Mouse (Mus musculus): ENCODE measurements at regions not wholly inside any gene's neighbourhood (a gene's known extent, or its start where the extent isn't known, plus 50 kb on each side); places are given as distances from the start of the nearest gene placed in this dataset.

DNA sequence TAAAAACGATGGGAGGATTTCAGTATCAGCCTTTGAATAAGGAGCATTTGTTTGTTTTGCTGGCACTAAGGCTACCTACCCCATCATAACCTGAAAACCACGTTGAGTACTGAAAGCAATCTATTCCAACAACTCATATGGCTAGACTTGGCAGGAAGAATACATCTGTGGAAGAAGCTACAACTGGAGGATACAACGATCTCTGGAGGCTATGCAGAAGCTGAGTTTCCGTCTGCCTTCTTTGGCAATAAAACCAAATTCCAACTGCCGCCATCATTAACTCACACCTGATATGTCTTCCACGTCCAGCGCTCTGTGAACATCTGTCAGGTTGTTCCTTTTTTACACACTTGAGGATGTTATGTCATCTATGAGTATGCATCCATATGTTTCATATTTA lies 206.7 kb upstream of the Prkcq start:
- no peak overlapping the region for H3K27ac ChIP-seq (ENCODE audit: insufficient read depth, low read depth, low read length)
- 86% methylated on average over 7 of the region's 7 CpGs for WGBS
- H3K4me3 ChIP-seq (ENCODE audit: insufficient read depth, low read depth, low read length): no peak overlapping the region
- TF ChIP-seq POLR2A (IDR thresholded peaks at IDR 0.05; ENCODE audit: insufficient read depth, low read depth, low read length) (no peak), CTCF (IDR thresholded peaks at IDR 0.05; ENCODE audit: insufficient read depth, low read depth, low read length) (no peak)
- no peaks in the 10 kb centered on the region for H3K4me1 ChIP-seq (ENCODE audit: control insufficient read depth, insufficient read depth, low read length)

DNA sequence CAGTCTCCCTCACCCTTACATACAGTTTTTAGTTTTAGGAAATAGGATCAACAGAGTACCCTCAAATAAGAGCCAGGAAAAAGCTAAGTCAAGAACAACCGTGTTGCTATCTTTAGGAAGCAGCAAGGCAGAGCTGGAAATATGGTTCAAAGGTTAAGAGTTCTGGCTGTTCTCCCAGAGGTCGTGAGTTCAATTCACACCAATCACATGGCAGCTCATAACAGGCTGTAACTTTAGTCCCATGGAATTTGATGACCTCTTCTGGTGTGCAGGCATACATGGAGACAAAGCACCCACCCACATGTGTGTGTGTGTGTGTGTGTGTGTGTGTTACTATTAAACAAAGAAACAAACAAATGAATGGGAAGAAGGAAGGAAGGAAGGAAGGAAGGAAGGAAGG lies 205.0 kb upstream of the Prkcq start:
- no peak overlapping the region for H3K27ac ChIP-seq (ENCODE audit: insufficient read depth, low read depth, low read length)
- TF ChIP-seq POLR2A (IDR thresholded peaks at IDR 0.05; ENCODE audit: insufficient read depth, low read depth, low read length): no peak
- TF ChIP-seq CTCF (IDR thresholded peaks at IDR 0.05; ENCODE audit: insufficient read depth, low read depth, low read length): no peak
- WGBS: 82% methylated on average over 2 of the region's 2 CpGs
- no peaks in the 10 kb centered on the region for H3K4me1 ChIP-seq (ENCODE audit: control insufficient read depth, insufficient read depth, low read length)
- H3K4me3 ChIP-seq (ENCODE audit: insufficient read depth, low read depth, low read length): no peak overlapping the region

- H3K4me3 ChIP-seq (ENCODE audit: insufficient read depth, low read depth, low read length): no peak overlapping the region
- no peak overlapping the region for H3K27ac ChIP-seq (ENCODE audit: insufficient read depth, low read depth, low read length)
- no peak for TF ChIP-seq CTCF (IDR thresholded peaks at IDR 0.05; ENCODE audit: insufficient read depth, low read depth, low read length)
- no peak for TF ChIP-seq POLR2A (IDR thresholded peaks at IDR 0.05; ENCODE audit: insufficient read depth, low read depth, low read length)
- no peaks in the 10 kb centered on the region for H3K4me1 ChIP-seq (ENCODE audit: control insufficient read depth, insufficient read depth, low read length)
- 26% methylated on average over 10 of the region's 10 CpGs for WGBS
These were observed 202.7 kb upstream of the Prkcq start for GRCm38 (mm10) chr2:10969111-10969689.

- no peak overlapping the region for H3K4me3 ChIP-seq (ENCODE audit: insufficient read depth, low read depth, low read length)
- TF ChIP-seq POLR2A (IDR thresholded peaks at IDR 0.05; ENCODE audit: insufficient read depth, low read depth, low read length) (no peak), CTCF (IDR thresholded peaks at IDR 0.05; ENCODE audit: insufficient read depth, low read depth, low read length) (no peak)
- no peak overlapping the region for H3K27ac ChIP-seq (ENCODE audit: insufficient read depth, low read depth, low read length)
- 68% methylated on average over 3 of the region's 3 CpGs for WGBS
- no peaks in the 10 kb centered on the region for H3K4me1 ChIP-seq (ENCODE audit: control insufficient read depth, insufficient read depth, low read length)
These were observed 199.9 kb upstream of the Prkcq start for GRCm38 (mm10) chr2:10972051-10972450.

GRCm38 (mm10) chr2:10978772-10979171 lies 193.1 kb upstream of the Prkcq start:
- 49% methylated on average over 5 of the region's 5 CpGs for WGBS
- TF ChIP-seq CTCF (IDR thresholded peaks at IDR 0.05; ENCODE audit: insufficient read depth, low read depth, low read length): no peak
- no peak for TF ChIP-seq POLR2A (IDR thresholded peaks at IDR 0.05; ENCODE audit: insufficient read depth, low read depth, low read length)

GRCm38 (mm10) chr2:10986101-10986500 lies 185.8 kb upstream of the Prkcq start:
- Histone ChIP-seq H3K27ac (ENCODE audit: insufficient read depth, low read depth, low read length) (no peak overlapping the region), H3K4me3 (ENCODE audit: insufficient read depth, low read depth, low read length) (no peak overlapping the region), H3K4me1 (ENCODE audit: control insufficient read depth, insufficient read depth, low read length) (no peaks in the 10 kb centered on the region)
- TF ChIP-seq POLR2A (IDR thresholded peaks at IDR 0.05; ENCODE audit: insufficient read depth, low read depth, low read length) (no peak), CTCF (IDR thresholded peaks at IDR 0.05; ENCODE audit: insufficient read depth, low read depth, low read length) (no peak)
- WGBS: 52% methylated on average over 7 of the region's 7 CpGs

More at GRCm38 (mm10) chr2:10978772-10979171, 193.1 kb upstream of the Prkcq start:
- no peak overlapping the region for H3K27ac ChIP-seq (ENCODE audit: insufficient read depth, low read depth, low read length)
- H3K4me3 ChIP-seq (ENCODE audit: insufficient read depth, low read depth, low read length): no peak overlapping the region
- H3K4me1 ChIP-seq (ENCODE audit: control insufficient read depth, insufficient read depth, low read length): no peaks in the 10 kb centered on the region

GRCm38 (mm10) chr2:10990043-10990728 lies 181.7 kb upstream of the Prkcq start:
- Histone ChIP-seq H3K4me1 (ENCODE audit: control insufficient read depth, insufficient read depth, low read length) (no peaks in the 10 kb centered on the region), H3K4me3 (ENCODE audit: insufficient read depth, low read depth, low read length) (no peak overlapping the region), H3K27ac (ENCODE audit: insufficient read depth, low read depth, low read length) (no peak overlapping the region)
- TF ChIP-seq POLR2A (IDR thresholded peaks at IDR 0.05; ENCODE audit: insufficient read depth, low read depth, low read length) (no peak), CTCF (IDR thresholded peaks at IDR 0.05; ENCODE audit: insufficient read depth, low read depth, low read length) (no peak)
- 90% methylated on average over 7 of the region's 7 CpGs for WGBS

DNA sequence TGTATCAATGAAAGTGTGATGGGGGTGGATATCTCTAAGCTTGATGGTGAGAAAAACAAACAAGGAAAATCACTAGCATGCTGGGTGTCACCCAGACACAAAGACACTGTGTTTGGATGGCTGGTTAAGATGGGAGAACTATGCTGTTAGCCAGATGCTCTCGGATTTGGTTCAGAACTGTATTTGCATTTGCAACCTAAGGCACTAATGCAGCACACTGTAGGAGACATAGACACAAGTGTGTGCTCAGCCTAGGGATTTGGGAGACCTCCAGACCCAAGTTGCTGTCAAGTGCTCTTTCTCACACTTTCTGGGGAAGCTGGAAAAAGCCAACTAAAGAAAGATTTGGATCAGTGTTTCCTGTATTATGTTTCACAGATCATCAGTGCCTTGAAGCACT lies 173.1 kb upstream of the Prkcq start:
- Histone ChIP-seq H3K4me3 (ENCODE audit: insufficient read depth, low read depth, low read length) (no peak overlapping the region), H3K4me1 (ENCODE audit: control insufficient read depth, insufficient read depth, low read length) (no peaks in the 10 kb centered on the region), H3K27ac (ENCODE audit: insufficient read depth, low read depth, low read length) (no peak overlapping the region)
- TF ChIP-seq POLR2A (IDR thresholded peaks at IDR 0.05; ENCODE audit: insufficient read depth, low read depth, low read length): no peak
- TF ChIP-seq CTCF (IDR thresholded peaks at IDR 0.05; ENCODE audit: insufficient read depth, low read depth, low read length): no peak
- 37% methylated on average over 1 of the region's 1 CpGs for WGBS

DNA sequence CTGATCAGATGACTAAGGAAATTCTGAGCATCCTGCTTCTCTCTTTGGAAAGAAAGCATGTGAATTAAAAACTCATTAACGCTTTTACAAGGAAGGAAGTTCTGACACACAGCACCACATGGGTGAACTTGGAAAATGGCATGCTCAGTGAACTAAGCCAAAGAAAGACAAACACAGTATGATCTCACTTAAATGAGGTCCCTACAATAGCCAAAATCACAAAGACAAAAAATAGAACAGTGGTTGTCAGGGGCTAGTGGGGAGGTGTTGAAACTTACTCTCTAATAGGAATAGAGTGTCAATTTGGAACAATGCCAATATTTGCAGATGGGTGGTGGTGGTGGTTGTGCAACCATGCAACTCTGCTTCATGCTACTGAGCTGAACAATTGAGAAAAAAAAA lies 172.7 kb upstream of the Prkcq start:
- TF ChIP-seq CTCF (IDR thresholded peaks at IDR 0.05; ENCODE audit: insufficient read depth, low read depth, low read length) (no peak), POLR2A (IDR thresholded peaks at IDR 0.05; ENCODE audit: insufficient read depth, low read depth, low read length) (no peak)
- 45% methylated on average over 1 of the region's 1 CpGs for WGBS
- no peak overlapping the region for H3K4me3 ChIP-seq (ENCODE audit: insufficient read depth, low read depth, low read length)
- no peaks in the 10 kb centered on the region for H3K4me1 ChIP-seq (ENCODE audit: control insufficient read depth, insufficient read depth, low read length)
- H3K27ac ChIP-seq (ENCODE audit: insufficient read depth, low read depth, low read length): no peak overlapping the region
